Mouse (Mus musculus) midbrain, embryonic 14.5 days (tissue): ENCODE results near the gene Tceal7. TPM values are rescaled to one million over a fixed set of nuclear protein-coding genes. Genes with fewer than 3 reads are reported as not detected.

Experiments used
- ATAC-seq: fragments of 200-750 bp; cut with Nextera tagmentation; 2 replicates; pipeline ENCODE4 v1.8.0; 2017; ENCODE audit warnings: moderate number of reproducible peaks, moderate library complexity; ENCODE audit not compliant: low FRiP score, low TSS enrichment
- DNase-seq: peaks from one replicate; pipeline ENCODE4 v3.0.0-alpha.2; 2015
- H3K27ac ChIP-seq: fragments of 300-500 bp; sonication (generic); replicated peaks from 2 replicates; pipeline ENCODE4 v1.5.1; 2014; ENCODE audit warnings: mild to moderate bottlenecking, low read depth, low read length, moderate library complexity
- H3K27me3 ChIP-seq: fragments of 300-500 bp; sonication (generic); 2 replicates; pipeline ENCODE4 v1.6.1; 2014; ENCODE audit warnings: low read length, control low read depth, mixed read lengths; ENCODE audit not compliant: control insufficient read depth, insufficient read depth
- H3K36me3 ChIP-seq: fragments of 300-500 bp; sonication (generic); 2 replicates; pipeline ENCODE4 v1.6.1; 2014; ENCODE audit warnings: low read length, control low read depth; ENCODE audit not compliant: control insufficient read depth, insufficient read depth
- H3K4me1 ChIP-seq: fragments of 300-500 bp; sonication (generic); 2 replicates; pipeline ENCODE4 v1.6.1; 2014; ENCODE audit warnings: mild to moderate bottlenecking, antibody characterized with exemption, low read length, control low read depth; ENCODE audit not compliant: control insufficient read depth, insufficient read depth
- H3K4me2 ChIP-seq: fragments of 300-500 bp; sonication (generic); 2 replicates; pipeline ENCODE4 v1.6.1; 2014; ENCODE audit warnings: mild to moderate bottlenecking, low read length, moderate library complexity
- H3K4me3 ChIP-seq: fragments of 300-500 bp; sonication (generic); replicated peaks from 2 replicates; pipeline ENCODE4 v1.5.1; 2014; ENCODE audit warnings: low read depth, low read length
- H3K9ac ChIP-seq: fragments of 300-500 bp; sonication (generic); replicated peaks from 2 replicates; pipeline ENCODE4 v1.6.1; 2014; ENCODE audit warnings: mild to moderate bottlenecking, low read length, moderate library complexity
- H3K9me3 ChIP-seq: fragments of 300-500 bp; sonication (generic); 2 replicates; pipeline ENCODE4 v1.6.1; 2016; ENCODE audit warnings: low read length, control low read depth, mixed read lengths; ENCODE audit not compliant: control insufficient read depth
- WGBS: fragments of 180-500 bp; shearing (Covaris S2); extraction: QIAGEN DNeasy Blood & Tissue Kit; methylation state at CpG from one replicate; pipeline ENCODE4 v1.1.7; 2014; 5-methylcytosine and 5-hydroxymethylcytosine counted together
- polyA plus RNA-seq: library from polyadenylated mRNA; unstranded; fragments of >200 nt; fragmentation: Nextera tagmentation; extraction: Ambion mirVana; gene quantifications from 2 replicates; pipeline ENCODE4 v1.2.1, GENCODE M21; 2014

Gene Tceal7
- polyA plus RNA-seq, 1 experiment from 2014 or later, result 1.8 TPM

DNA sequence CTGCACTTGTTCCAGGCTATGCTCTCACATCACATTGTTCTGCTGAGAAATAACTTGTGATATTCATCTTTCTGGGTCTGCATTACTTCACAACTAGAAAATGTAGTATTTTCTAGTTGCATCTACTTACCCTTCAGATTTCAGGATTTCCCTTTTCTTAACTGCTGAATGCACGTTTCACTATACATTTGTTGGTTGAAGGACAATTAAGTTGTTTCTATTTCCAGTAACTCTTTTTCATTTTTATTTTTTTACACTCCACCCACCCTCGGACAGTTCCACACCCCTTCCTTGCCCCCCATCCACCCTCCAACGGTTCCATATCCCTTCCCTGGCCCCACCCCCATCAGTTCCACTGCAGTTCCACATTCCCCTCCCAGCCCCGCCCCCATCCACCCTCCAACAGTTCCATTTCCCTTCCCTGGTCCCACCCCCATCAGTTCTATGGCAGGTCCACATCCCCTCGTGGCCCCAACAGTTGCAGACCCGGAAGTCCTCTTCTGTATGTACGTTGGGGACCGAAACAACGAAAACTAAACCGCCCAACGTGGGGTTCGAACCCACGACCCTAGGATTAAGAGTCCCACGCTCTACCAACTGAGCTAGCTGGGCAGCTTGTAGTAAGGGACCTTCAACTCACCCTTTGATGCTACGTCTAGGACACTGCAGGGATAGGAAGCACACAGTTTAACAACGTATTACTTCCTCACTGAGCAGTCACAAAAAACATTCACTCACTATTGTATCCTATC is 19.2 kb upstream of the Tceal7 start:
- H3K9me3 ChIP-seq, result no peaks in the 10 kb centered on the region
- H3K4me3 ChIP-seq, result no peak overlapping the region
- DNase-seq (no peak), ATAC-seq (no peak)
- H3K4me2 ChIP-seq, result no peak overlapping the region
- no peaks in the 10 kb centered on the region for H3K36me3 ChIP-seq
- no peaks in the 10 kb centered on the region for H3K4me1 ChIP-seq
- H3K27ac ChIP-seq, result no peak overlapping the region
- H3K27me3 ChIP-seq, result no peaks in the 10 kb centered on the region
- H3K9ac ChIP-seq, result no peak overlapping the region
- WGBS, result 83% methylated on average over 16 of the region's 16 CpGs

DNA sequence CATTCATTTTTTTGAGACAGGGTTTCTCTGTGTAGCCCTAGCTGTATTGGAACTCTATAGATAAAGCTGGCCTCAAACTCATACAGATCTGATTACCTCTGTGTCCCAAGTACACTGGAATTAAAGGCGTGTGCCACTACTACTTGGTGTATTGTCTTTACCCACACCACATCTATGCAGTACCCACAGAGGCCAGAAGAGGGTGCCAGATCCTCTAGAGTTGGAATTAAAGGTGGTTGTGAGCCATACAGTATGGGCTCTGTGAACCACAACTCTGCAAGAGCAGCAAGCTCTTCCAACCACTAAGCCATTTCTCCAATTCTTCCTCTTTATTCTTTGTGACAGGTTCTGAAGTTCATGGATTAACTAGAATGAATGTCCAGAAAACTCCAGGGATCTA is 17.7 kb upstream of the Tceal7 start:
- WGBS, result 48% methylated on average over 1 of the region's 1 CpGs
- H3K9me3 ChIP-seq, result no peaks in the 10 kb centered on the region
- no peak for ATAC-seq

DNA sequence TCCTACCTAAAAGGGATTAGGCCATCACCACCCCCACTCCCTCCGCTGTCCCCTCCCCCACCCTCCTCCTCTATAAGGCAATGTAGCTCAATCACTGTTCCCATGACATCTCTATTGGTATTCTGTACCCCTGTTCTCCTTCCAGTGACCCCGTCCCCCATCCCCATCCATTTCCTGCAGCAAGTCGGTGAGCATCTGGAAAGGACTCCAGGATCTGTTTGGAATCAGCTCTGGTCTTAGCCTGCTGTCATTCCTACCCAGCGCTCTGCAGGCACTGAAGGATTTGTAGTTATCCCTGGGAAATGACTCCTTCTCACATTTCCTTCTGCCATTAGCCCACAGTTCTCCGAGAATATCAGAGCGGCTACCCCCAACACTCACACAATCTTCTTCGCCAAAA is 11.3 kb upstream of the Tceal7 start:
- Histone ChIP-seq H3K27ac (peak overlapping the region; percentile 73), H3K9me3 (no peaks in the 10 kb centered on the region), H3K4me2 (peak overlapping the region; percentile 55), H3K4me3 (peak overlapping the region; percentile 46), H3K9ac (peak overlapping the region; percentile 54), H3K36me3 (no peaks in the 10 kb centered on the region), H3K27me3 (no peaks in the 10 kb centered on the region; the same call in 1 of the 2 replicates), H3K4me1 (no peaks in the 10 kb centered on the region)
- peak; percentile 11; the same call in 1 of the 2 replicates for ATAC-seq
- DNase-seq, result no peak
- WGBS, result 22% methylated on average over 7 of the region's 7 CpGs

More for the DNA sequence above, 17.7 kb upstream of the Tceal7 start:
- Histone ChIP-seq H3K27me3 (no peaks in the 10 kb centered on the region), H3K4me3 (no peak overlapping the region), H3K4me1 (no peaks in the 10 kb centered on the region), H3K27ac (no peak overlapping the region), H3K9ac (no peak overlapping the region), H3K36me3 (no peaks in the 10 kb centered on the region), H3K4me2 (no peak overlapping the region)
- peak; percentile 21 for DNase-seq

- H3K4me2 ChIP-seq, result peak within 1 kb of the TSS; percentile 55
- peak within 1 kb of the TSS; percentile 73 for H3K27ac ChIP-seq
- no peaks in the 10 kb centered on the region for H3K9me3 ChIP-seq
- no peaks in the 10 kb centered on the region for H3K36me3 ChIP-seq
- peak within 1 kb of the TSS; percentile 54 for H3K9ac ChIP-seq
- WGBS, result 28% methylated on average over 9 of the region's 9 CpGs
- H3K4me1 ChIP-seq, result no peaks in the 10 kb centered on the region
- ATAC-seq, result peak; percentile 88
- peak; percentile 79 for DNase-seq
- peak within 1 kb of the TSS; percentile 46 for H3K4me3 ChIP-seq
- no peaks in the 10 kb centered on the region; the same call in 1 of the 2 replicates for H3K27me3 ChIP-seq
Measured at GRCm38 (mm10) chrX:136203664-136204066, 10.9 kb upstream of the Tceal7 start, which contains the start of gene Tceal5. TSS of gene Tceal5 (minus strand) at chrX:136203876.

DNA sequence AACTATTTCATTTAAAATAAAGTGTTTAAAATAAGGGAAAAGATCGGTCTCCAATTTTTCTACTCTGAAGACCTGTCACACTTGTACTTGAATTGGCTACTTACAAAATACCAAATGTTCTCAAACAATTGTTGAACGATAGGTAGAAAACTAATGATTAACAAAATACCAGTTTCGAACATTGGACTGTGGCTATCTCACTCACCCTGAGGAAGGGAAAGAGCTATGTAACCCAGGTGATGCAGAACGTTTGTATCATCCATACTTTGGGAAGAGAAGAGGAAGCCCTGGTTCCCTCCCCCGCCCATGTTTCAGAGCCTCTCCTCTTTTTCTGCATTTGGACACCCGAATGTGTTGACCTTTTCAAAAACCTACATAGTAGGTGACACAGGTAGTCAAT is 10.2 kb upstream of the Tceal7 start:
- Histone ChIP-seq H3K9ac (no peak overlapping the region), H3K9me3 (no peaks in the 10 kb centered on the region), H3K4me2 (no peak overlapping the region), H3K36me3 (no peaks in the 10 kb centered on the region), H3K27me3 (no peaks in the 10 kb centered on the region; the same call in 1 of the 2 replicates), H3K4me1 (no peaks in the 10 kb centered on the region), H3K27ac (no peak overlapping the region), H3K4me3 (no peak overlapping the region)
- ATAC-seq (no peak), DNase-seq (no peak)
- WGBS, result 85% methylated on average over 6 of the region's 6 CpGs

GRCm38 (mm10) chrX:136213396-136213795 is 1.2 kb upstream of the Tceal7 start:
- H3K36me3 ChIP-seq, result no peaks in the 10 kb centered on the region
- no peak overlapping the region for H3K9ac ChIP-seq
- no peak overlapping the region for H3K27ac ChIP-seq
- H3K27me3 ChIP-seq, result no peaks in the 10 kb centered on the region
- no peak for ATAC-seq
- H3K4me2 ChIP-seq, result no peak overlapping the region
- H3K4me3 ChIP-seq, result no peak overlapping the region
- no peaks in the 10 kb centered on the region for H3K9me3 ChIP-seq
- DNase-seq, result no peak
- WGBS, result 74% methylated on average over 2 of the region's 2 CpGs
- no peaks in the 10 kb centered on the region for H3K4me1 ChIP-seq

DNA sequence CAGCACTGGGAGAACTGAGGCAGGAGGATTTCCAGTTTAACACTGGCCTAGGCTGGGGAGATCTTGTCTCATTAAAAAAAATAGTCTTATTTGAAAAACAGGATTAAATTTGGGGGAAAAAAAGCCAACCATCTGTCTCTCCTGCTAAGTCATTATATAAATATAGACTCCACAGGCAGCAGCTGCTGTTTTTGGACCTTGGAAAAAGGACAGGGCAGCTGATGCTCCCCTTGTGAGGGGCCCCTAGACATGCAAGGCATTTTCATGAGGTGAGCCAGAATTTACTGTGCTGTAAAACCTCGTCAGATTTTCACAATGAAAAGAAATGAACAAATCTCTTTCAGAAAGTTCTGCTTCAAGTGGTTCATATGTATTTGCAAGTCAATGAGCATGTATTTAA is 1.7 kb downstream of the Tceal7 start:
- Histone ChIP-seq H3K36me3 (no peaks in the 10 kb centered on the region), H3K9me3 (no peaks in the 10 kb centered on the region), H3K27me3 (no peaks in the 10 kb centered on the region), H3K4me2 (no peak overlapping the region), H3K4me3 (no peak overlapping the region), H3K4me1 (no peaks in the 10 kb centered on the region), H3K27ac (no peak overlapping the region), H3K9ac (no peak overlapping the region)
- 42% methylated on average over 1 of the region's 1 CpGs for WGBS
- DNase-seq, result peak; percentile 7
- ATAC-seq, result no peak

- Histone ChIP-seq H3K4me1 (no peaks in the 10 kb centered on the region), H3K27ac (no peak overlapping the region), H3K4me2 (no peak overlapping the region), H3K9ac (no peak overlapping the region), H3K4me3 (no peak overlapping the region), H3K9me3 (no peaks in the 10 kb centered on the region), H3K36me3 (no peaks in the 10 kb centered on the region), H3K27me3 (no peaks in the 10 kb centered on the region)
- no peak for ATAC-seq
- DNase-seq, result no peak
- 70% methylated on average over 6 of the region's 6 CpGs for WGBS
Measured at GRCm38 (mm10) chrX:136223714-136224113, 9.1 kb downstream of the Tceal7 start.

GRCm38 (mm10) chrX:136227768-136228167 is 13.2 kb downstream of the Tceal7 start:
- 59% methylated on average over 5 of the region's 5 CpGs for WGBS
- H3K27ac ChIP-seq, result no peak overlapping the region
- H3K4me1 ChIP-seq, result no peaks in the 10 kb centered on the region
- DNase-seq (peak; percentile 30), ATAC-seq (no peak)
- no peak overlapping the region for H3K4me2 ChIP-seq
- H3K27me3 ChIP-seq, result no peaks in the 10 kb centered on the region
- H3K9me3 ChIP-seq, result no peaks in the 10 kb centered on the region
- no peak overlapping the region for H3K4me3 ChIP-seq
- no peak overlapping the region for H3K9ac ChIP-seq
- no peaks in the 10 kb centered on the region for H3K36me3 ChIP-seq
